Mouse (Mus musculus) frontal cortex, postnatal 25 days (tissue): ENCODE measurements around the gene Abcb6.

Experiments
- DNase-seq, 2 experiments: peaks; one replicate each; pipeline ENCODE4 v3.0.0; 2022; ENCODE audit warnings: low spot score in 2 of 2

The Abcb6 gene

GRCm38 (mm10) chr1:75145589-75145988 is 34.6 kb downstream of the Abcb6 start:
- DNase-seq, result no peak

- peak; percentile 94 to 95 for DNase-seq
Measured at GRCm38 (mm10) chr1:75142301-75143261, 37.6 kb downstream of the Abcb6 start, which contains the start of the genes Cnppd1 and Retreg2. TSS of gene Cnppd1 (minus strand) at chr1:75142711. TSS of gene Retreg2 (plus strand) at chr1:75142778.

DNA sequence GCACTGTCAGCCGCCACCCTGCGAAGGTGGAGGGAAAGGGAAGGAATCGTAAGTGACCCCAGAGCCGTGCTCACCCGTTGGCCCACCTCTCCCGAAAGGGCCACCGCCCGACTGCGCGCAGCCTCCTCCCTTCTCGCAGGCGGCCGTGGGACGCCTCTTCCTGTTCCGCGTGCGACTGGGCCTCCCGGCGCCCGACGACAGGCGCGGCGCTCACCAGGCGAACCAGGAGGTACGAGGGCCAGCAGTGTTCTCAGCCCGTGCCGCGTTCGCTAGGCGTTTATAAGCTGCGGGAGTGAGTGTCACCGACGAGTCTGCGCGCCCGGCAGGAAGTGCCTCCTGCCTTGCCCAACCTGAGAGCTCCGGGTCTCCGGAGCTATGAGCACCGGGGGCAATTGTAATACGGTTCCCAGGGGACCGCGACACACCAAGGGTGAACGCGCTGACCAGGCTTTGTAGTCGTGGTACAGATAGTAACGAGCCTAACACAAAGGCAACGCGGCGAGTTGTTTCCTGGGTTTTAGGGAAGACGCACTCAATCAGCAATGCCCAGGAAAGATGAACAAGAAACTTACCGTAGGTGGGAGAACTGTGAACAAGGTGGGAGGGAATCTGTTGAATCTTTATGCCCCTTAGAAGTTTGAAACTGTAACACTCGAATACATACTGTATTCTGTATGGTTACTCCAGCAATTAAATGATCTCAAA is 38.6 kb downstream of the Abcb6 start:
- peak; percentile 45 to 48 for DNase-seq

GRCm38 (mm10) chr1:75140601-75141190 is 39.5 kb downstream of the Abcb6 start:
- DNase-seq, result no peak

GRCm38 (mm10) chr1:75138448-75138847 is 41.7 kb downstream of the Abcb6 start:
- no peak for DNase-seq

GRCm38 (mm10) chr1:75136730-75137129 is 43.5 kb downstream of the Abcb6 start:
- no peak for DNase-seq

DNA sequence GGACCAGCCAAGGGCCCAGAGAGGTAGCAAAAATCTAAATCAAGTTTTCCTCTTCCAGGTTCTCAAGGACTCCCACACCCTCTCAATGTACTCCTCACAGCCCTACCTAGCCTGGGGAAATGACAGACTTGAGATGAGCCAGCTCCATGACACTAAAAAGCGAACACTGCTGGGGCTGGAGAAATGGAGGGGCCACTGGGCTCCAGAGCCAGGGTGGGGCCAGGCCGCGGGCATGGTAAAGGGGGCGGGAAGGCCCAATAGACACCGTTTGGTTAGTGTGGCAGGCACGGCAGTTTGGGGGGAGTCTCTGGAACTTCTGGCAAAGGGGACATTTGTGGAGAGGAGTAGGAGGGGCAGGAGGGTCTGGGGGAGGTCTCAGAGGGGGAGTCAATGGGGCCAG is 43.9 kb downstream of the Abcb6 start:
- DNase-seq, result no peak

DNA sequence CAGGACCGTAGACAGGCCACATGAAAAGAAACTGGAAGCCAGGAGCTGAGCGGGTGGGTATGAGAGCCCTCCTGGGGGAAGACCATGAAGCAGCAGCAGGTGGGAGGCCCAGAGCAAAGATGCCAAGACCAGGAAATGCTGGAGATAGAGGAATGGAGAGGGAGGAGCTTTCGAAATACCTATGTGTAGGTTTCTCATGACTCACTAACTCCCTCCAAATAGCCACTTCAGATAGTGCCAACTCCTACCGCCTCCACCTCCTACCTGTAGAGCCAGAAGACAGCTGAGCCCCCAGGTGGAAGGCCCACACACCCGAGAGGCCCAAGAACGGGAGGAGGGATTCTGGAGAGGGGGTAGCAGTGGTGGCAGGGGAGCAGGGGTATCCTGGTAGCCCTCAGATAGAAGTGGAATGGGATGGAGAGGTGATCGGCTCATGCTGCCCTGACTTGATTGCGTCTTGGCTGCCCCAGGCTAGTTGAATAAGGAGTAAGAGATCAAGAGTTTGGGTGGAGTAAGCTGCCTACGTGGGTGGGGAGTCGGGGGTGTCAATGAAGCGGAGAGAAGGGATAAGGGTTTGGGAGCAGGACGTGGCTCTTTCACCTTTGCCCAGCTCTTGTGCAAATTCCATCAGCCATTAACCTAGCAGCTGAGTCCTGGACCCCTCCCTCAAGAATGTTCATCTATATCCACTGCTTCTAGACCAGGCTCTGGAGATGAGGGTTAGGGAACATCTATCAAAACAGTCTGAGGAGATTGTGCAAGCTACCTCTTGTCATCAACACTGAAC is 46.6 kb downstream of the Abcb6 start, which contains the start of gene Slc23a3:
Gene Slc23a3, minus strand, starts transcription at position 470 of the 787 bp plus-strand sequence.
- DNase-seq, result no peak

GRCm38 (mm10) chr1:75128641-75129040 is 51.6 kb downstream of the Abcb6 start:
- no peak for DNase-seq

GRCm38 (mm10) chr1:75125418-75125817 is 54.8 kb downstream of the Abcb6 start:
- no peak for DNase-seq

- DNase-seq, result peak; percentile 71 to 86
Measured at GRCm38 (mm10) chr1:75124346-75125321, 55.6 kb downstream of the Abcb6 start, which contains the start of gene Nhej1. TSS of gene Nhej1 (minus strand) at chr1:75125200.

GRCm38 (mm10) chr1:75122211-75122610 is 58.0 kb downstream of the Abcb6 start:
- no peak for DNase-seq
